Mouse (Mus musculus): ENCODE measurements at regions not wholly inside any gene's neighbourhood (a gene's known extent, or its start where the extent isn't known, plus 50 kb on each side); places are given as distances from the start of the nearest gene placed in this dataset.

GRCm38 (mm10) chr5:77681592-77681991 lies 273.8 kb upstream of the Igfbp7 start:
- H3K27ac ChIP-seq (ENCODE audit: low read depth) = no peak overlapping the region
- no peak overlapping the region for H3K9ac ChIP-seq
- H3K4me1 ChIP-seq (ENCODE audit: insufficient read depth) = no peaks in the 10 kb centered on the region
- no peak for DNase-seq
- no peak overlapping the region for H3K4me3 ChIP-seq (ENCODE audit: low read depth, low read length)
- H3K4me2 ChIP-seq = no peak overlapping the region
- no peaks in the 10 kb centered on the region for H3K27me3 ChIP-seq (ENCODE audit: insufficient read depth, low read length)
- no peaks in the 10 kb centered on the region for H3K9me3 ChIP-seq (ENCODE audit: low read depth, low read length)
- WGBS = 65% methylated on average over 3 of the region's 3 CpGs
- peak; percentile 31; the same call in 1 of the 2 replicates for TF ChIP-seq CTCF (IDR thresholded peaks at IDR 0.05; ENCODE audit: low read depth)
- no peaks in the 10 kb centered on the region for H3K36me3 ChIP-seq (ENCODE audit: insufficient read depth)
- no peak for ATAC-seq (ENCODE audit: insufficient read depth)

- TF ChIP-seq CTCF (IDR thresholded peaks at IDR 0.05; ENCODE audit: low read depth) = no peak
- Histone ChIP-seq H3K27ac (ENCODE audit: low read depth) (no peak overlapping the region), H3K27me3 (ENCODE audit: insufficient read depth, low read length) (no peaks in the 10 kb centered on the region), H3K9me3 (ENCODE audit: low read depth, low read length) (no peaks in the 10 kb centered on the region), H3K4me2 (no peak overlapping the region), H3K9ac (no peak overlapping the region), H3K36me3 (ENCODE audit: insufficient read depth) (no peaks in the 10 kb centered on the region), H3K4me1 (ENCODE audit: insufficient read depth) (no peaks in the 10 kb centered on the region), H3K4me3 (ENCODE audit: low read depth, low read length) (no peak overlapping the region)
- ATAC-seq (ENCODE audit: insufficient read depth) (no peak), DNase-seq (no peak)
- 84% methylated on average over 15 of the region's 15 CpGs for WGBS
These were observed 264.5 kb upstream of the Igfbp7 start for GRCm38 (mm10) chr5:77672073-77672924.

GRCm38 (mm10) chr5:77663096-77663495 lies 255.3 kb upstream of the Igfbp7 start:
- Histone ChIP-seq H3K4me3 (ENCODE audit: low read depth, low read length) (no peak overlapping the region), H3K36me3 (ENCODE audit: insufficient read depth) (no peaks in the 10 kb centered on the region), H3K9ac (no peak overlapping the region), H3K4me1 (ENCODE audit: insufficient read depth) (no peaks in the 10 kb centered on the region), H3K27me3 (ENCODE audit: insufficient read depth, low read length) (no peaks in the 10 kb centered on the region), H3K4me2 (no peak overlapping the region), H3K27ac (ENCODE audit: low read depth) (no peak overlapping the region), H3K9me3 (ENCODE audit: low read depth, low read length) (no peaks in the 10 kb centered on the region)
- no peak for DNase-seq
- TF ChIP-seq CTCF (IDR thresholded peaks at IDR 0.05; ENCODE audit: low read depth) = no peak
- ATAC-seq (ENCODE audit: insufficient read depth) = no peak
- 33% methylated on average over 3 of the region's 3 CpGs for WGBS

GRCm38 (mm10) chr5:77659016-77659415 lies 251.2 kb upstream of the Igfbp7 start:
- H3K9me3 ChIP-seq (ENCODE audit: low read depth, low read length) = no peaks in the 10 kb centered on the region
- ATAC-seq (ENCODE audit: insufficient read depth) = no peak
- H3K9ac ChIP-seq = no peak overlapping the region
- H3K4me1 ChIP-seq (ENCODE audit: insufficient read depth) = no peaks in the 10 kb centered on the region
- TF ChIP-seq CTCF (IDR thresholded peaks at IDR 0.05; ENCODE audit: low read depth) = no peak
- H3K4me3 ChIP-seq (ENCODE audit: low read depth, low read length) = no peak overlapping the region
- H3K4me2 ChIP-seq = no peak overlapping the region
- H3K27ac ChIP-seq (ENCODE audit: low read depth) = no peak overlapping the region
- H3K27me3 ChIP-seq (ENCODE audit: insufficient read depth, low read length) = no peaks in the 10 kb centered on the region
- WGBS = 88% methylated on average over 6 of the region's 6 CpGs
- no peak for DNase-seq
- no peaks in the 10 kb centered on the region for H3K36me3 ChIP-seq (ENCODE audit: insufficient read depth)

- H3K9ac ChIP-seq = no peak overlapping the region
- no peaks in the 10 kb centered on the region for H3K27me3 ChIP-seq (ENCODE audit: insufficient read depth, low read length)
- H3K4me3 ChIP-seq (ENCODE audit: low read depth, low read length) = no peak overlapping the region
- ATAC-seq (ENCODE audit: insufficient read depth) (no peak), DNase-seq (no peak)
- no peaks in the 10 kb centered on the region for H3K36me3 ChIP-seq (ENCODE audit: insufficient read depth)
- TF ChIP-seq CTCF (IDR thresholded peaks at IDR 0.05; ENCODE audit: low read depth) = no peak
- H3K27ac ChIP-seq (ENCODE audit: low read depth) = no peak overlapping the region
- H3K4me1 ChIP-seq (ENCODE audit: insufficient read depth) = no peaks in the 10 kb centered on the region
- H3K4me2 ChIP-seq = no peak overlapping the region
- no peaks in the 10 kb centered on the region for H3K9me3 ChIP-seq (ENCODE audit: low read depth, low read length)
- WGBS = 86% methylated on average over 5 of the region's 5 CpGs
These were observed 236.8 kb upstream of the Igfbp7 start for GRCm38 (mm10) chr5:77644651-77645050.

- no peak overlapping the region for H3K4me3 ChIP-seq (ENCODE audit: low read depth, low read length)
- H3K4me1 ChIP-seq (ENCODE audit: insufficient read depth) = no peaks in the 10 kb centered on the region
- H3K4me2 ChIP-seq = no peak overlapping the region
- TF ChIP-seq CTCF (IDR thresholded peaks at IDR 0.05; ENCODE audit: low read depth) = no peak
- H3K9ac ChIP-seq = no peak overlapping the region
- 59% methylated on average over 4 of the region's 4 CpGs for WGBS
- DNase-seq (no peak), ATAC-seq (ENCODE audit: insufficient read depth) (no peak)
- no peaks in the 10 kb centered on the region for H3K9me3 ChIP-seq (ENCODE audit: low read depth, low read length)
- no peaks in the 10 kb centered on the region for H3K27me3 ChIP-seq (ENCODE audit: insufficient read depth, low read length)
- H3K36me3 ChIP-seq (ENCODE audit: insufficient read depth) = no peaks in the 10 kb centered on the region
- no peak overlapping the region for H3K27ac ChIP-seq (ENCODE audit: low read depth)
These were observed 212.6 kb upstream of the Igfbp7 start for GRCm38 (mm10) chr5:77620402-77620801.

- Histone ChIP-seq H3K36me3 (ENCODE audit: insufficient read depth) (no peaks in the 10 kb centered on the region), H3K9ac (no peak overlapping the region), H3K27ac (ENCODE audit: low read depth) (no peak overlapping the region), H3K4me1 (ENCODE audit: insufficient read depth) (no peaks in the 10 kb centered on the region), H3K27me3 (ENCODE audit: insufficient read depth, low read length) (no peaks in the 10 kb centered on the region), H3K9me3 (ENCODE audit: low read depth, low read length) (no peaks in the 10 kb centered on the region), H3K4me3 (ENCODE audit: low read depth, low read length) (no peak overlapping the region), H3K4me2 (no peak overlapping the region)
- 84% methylated on average over 6 of the region's 6 CpGs for WGBS
- no peak for ATAC-seq (ENCODE audit: insufficient read depth)
- no peak for DNase-seq
- TF ChIP-seq CTCF (IDR thresholded peaks at IDR 0.05; ENCODE audit: low read depth) = no peak
These were observed 202.7 kb upstream of the Igfbp7 start for GRCm38 (mm10) chr5:77610496-77610895.
